Mouse (Mus musculus) kidney, adult 11 months (tissue): ENCODE results near the gene Zfp266.

ENCODE experiments used
- DNase-seq: peaks from one replicate; pipeline ENCODE4 v3.0.0; 2022

The Zfp266 gene

DNA sequence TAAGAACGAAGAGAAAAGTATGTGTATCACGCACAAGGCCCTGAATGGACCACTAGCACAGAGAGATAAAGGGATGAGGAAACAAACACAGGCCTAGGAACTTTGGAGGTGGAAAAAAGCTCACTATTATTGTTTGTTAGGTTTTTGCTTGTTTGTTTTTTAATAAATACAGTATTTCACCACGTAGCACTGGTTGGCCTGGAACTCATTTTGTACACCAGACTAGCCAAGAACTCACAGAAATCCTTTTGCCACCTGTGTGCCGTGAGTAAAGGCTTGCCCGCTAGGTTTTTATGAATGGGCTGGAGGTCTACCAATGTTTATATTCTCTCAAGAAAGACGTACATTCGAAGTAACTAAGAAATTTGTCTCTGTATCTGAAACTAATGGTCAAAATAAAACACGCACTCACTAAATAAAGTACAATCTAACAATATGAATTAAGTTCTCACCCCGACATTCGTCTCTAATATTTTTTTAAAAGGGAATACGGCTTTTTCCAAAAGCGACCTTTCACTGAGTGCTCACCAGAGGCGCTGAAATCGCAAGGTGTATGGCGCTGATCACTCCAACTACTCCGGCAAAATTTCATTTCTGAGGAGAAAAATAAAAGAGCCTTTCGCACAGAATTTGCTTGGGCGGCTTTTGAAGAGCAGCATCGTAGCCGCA, 29.2 kb downstream of the Zfp266 start:
- no peak for DNase-seq

DNA sequence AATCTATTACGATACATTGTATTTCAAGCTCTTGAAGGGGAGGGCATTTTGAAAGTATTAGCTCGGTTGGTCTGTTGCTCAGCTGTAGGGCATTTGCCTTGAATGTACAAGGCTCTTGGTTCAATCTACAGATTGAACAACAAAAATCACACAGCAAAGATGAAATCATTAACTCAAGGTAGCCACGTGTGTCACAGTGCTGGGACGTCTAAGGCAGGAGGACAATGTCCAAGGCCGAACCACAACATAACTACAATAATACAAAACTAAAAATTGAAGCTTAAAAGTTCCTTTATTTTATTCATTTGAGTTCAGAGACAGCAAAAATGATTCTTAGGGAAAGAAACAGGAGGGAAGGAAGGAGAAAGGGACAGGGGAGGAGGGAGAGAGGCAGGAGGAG, 31.7 kb downstream of the Zfp266 start:
- no peak for DNase-seq

DNA sequence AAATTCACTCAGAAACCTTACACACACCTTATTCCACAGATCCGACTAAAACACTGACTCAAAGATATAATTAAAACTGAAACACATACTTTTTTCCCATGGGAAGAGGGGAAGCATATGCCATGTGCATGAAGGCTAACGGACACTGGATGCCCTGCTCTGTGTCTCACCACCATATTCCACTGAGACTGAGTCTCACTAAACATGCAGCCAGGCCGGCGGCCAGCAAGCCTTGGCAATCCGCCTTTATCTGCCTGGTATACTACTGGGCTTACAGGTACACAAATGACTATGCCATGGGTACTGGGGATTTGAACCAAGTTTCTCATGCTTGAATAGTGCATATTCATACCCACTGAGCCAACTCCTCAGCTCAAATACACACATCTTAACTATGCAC, 41.8 kb downstream of the Zfp266 start:
- no peak for DNase-seq

DNA sequence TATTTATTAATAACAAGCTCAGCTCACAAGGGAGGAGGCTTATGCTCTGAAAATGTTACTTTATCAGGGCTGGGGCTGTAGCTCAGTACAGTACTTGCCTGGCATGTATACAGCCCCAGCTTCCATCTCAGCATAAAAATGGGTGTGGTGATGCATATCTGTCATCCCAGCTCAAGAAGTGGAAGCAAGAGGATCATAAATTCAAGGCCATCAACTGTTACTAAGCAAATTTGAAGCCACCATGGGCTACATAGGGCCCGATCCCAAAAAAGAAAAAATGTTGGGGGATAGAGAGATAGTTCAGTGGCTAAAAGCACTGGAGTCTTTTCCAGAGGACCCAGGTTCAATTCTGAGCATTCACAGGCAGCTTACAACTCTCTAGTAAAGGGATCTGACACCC, 44.6 kb downstream of the Zfp266 start:
- DNase-seq: no peak

DNA sequence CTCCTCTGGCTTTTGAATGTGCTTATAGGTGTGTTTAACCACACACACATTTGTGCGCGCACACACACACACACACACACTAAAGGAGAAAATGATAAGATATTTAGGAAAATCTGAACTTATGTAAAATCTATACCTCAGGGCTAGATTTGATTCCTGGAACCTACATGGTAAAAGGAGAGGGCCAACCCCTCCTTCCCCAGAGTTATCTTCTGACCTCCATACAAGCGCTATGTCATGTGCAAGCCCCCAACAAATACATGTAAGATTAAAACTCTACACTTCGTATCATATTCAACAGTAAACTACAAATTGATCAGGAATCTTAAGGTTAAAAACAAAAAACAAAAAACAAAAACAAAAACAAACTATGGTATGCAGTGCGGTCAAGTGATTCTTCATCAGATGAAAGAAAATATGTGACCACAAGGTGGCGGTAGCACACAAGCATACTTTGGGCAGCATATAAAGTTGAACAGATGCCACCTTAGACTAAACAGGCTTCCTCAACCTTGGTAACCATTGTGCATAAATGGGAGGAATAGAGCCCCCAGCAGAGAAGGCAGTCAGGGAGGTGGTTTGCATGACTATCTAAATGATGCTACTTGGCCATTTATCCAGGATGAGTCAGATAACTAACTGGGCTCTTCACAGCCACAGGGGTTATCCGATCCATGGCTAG, 54.3 kb downstream of the Zfp266 start:
- no peak for DNase-seq

DNA sequence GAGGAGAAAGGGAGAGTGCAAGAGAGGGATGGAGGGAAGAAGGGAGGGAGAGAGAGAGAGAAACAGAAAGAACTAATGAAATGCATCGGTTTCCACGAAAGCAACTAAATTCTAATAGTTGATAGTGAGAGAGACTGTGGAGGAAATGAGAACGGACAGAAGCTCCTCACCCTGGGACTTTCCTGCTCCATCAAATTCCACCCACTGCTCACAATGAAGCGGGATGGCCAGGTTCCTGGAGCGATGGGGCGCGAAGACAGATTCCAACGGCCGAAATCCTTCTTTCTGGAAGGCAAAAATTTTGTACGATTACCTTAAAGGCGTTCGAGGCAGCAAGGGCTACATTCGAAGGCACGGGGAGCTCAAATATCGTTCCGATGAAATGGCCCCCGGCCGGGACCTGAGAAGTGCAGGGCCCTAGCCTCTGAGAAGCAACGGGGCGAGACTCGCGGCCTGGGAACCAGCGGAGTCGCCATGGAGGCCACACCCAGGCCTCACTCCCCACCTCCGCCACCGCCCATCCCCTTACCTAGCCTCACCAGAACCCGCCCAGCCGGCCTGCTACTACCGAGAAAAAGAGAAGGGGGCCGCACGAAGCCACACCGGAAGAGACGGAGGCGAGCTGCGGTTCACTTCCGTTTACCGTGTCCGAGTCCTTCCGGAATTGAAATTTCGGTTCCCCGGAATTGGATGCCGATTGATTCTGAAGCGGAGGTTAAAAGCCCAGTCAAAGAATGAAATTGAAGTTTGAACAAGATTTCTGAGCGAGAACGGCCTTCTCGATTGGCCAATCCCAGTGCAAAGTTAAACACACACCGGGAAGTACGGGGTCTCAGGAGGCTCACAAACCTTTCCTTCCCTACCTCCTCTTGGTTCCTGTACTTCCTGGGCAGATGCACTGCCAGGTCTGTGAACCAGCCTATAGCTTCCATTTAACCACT, 61.6 kb downstream of the Zfp266 start, which contains the start of gene Zfp26:
Gene Zfp26, minus strand, starts transcription at position 786 of the 941 bp plus-strand sequence.
- DNase-seq: peak; percentile 77

DNA sequence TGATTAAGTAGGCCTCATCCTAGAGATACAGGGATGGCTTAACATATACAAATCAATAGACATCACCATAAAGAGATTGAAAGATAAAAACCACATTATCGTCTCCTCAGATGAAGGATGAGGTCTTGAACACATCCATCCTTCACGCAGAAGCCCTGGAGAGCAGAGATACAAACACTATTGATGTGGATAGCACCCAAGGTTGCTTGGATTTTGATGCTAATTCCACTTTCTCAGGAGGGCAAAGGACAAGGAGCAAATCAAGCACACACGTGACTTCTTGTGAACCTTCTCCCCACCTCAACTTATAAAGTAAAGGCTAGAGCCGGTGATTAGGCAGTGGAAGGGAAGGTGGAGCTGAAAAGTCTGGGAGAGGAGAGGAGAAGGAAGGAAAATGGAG, 67.6 kb downstream of the Zfp266 start:
- no peak for DNase-seq

DNA sequence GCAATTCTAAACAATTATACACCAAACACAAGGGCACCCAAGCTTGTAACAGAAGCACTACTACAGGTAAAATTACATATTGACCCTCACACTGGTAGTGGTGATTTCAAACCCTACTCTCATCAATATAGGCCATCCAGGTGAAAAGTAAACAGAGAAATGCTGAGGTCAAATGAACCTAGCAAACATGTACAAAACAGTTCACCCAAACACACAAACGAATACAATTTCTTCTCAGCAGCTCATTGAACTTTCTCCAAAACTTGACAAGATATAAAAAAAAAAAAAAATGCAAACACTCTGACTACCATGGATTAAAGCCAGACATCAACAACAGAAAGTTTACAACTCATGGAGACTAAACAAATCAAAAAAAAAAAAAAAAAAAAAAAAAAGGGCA, 69.7 kb downstream of the Zfp266 start:
- DNase-seq: no peak
